Mouse (Mus musculus) testis, adult 2 months (tissue): Measurements from ENCODE around the gene Smpdl3b.

Source experiments
- CTCF ChIP-seq: fragments of 200-500 bp; IDR thresholded peaks from 2 replicates; pipeline ENCODE4 v1.5.1; 2012; ENCODE audit warnings: low read depth, mild to moderate bottlenecking, inconsistent platforms, low read length, moderate library complexity; ENCODE audit not compliant: control insufficient read depth, insufficient read depth, insufficient replicate concordance
- POLR2A ChIP-seq: fragments of 200-500 bp; IDR thresholded peaks from 2 replicates; pipeline ENCODE4 v1.6.1; 2012; ENCODE audit warnings: low read depth, mild to moderate bottlenecking, inconsistent platforms, low read length, moderate library complexity; ENCODE audit not compliant: control insufficient read depth

GRCm38 (mm10) chr4:132749258-132749982 is 7.6 kb downstream of the Smpdl3b start:
- TF ChIP-seq CTCF: no peak
- no peak for TF ChIP-seq POLR2A
